Mouse (Mus musculus) ES-E14 (cell line): ENCODE data around the gene Srrm1.

Source experiments
- CHD2 ChIP-seq: IDR thresholded peaks from 2 replicates; pipeline ENCODE4 v1.6.1; 2014; ENCODE audit warnings: mild to moderate bottlenecking, low read depth, low read length, inconsistent platforms
- HCFC1 ChIP-seq: IDR thresholded peaks from 2 replicates; pipeline ENCODE4 v1.6.1; 2012; ENCODE audit warnings: low read length, inconsistent platforms, borderline replicate concordance; ENCODE audit not compliant: insufficient read depth
- MAFK ChIP-seq: IDR thresholded peaks from 2 replicates; pipeline ENCODE4 v1.6.1; 2014; ENCODE audit warnings: mild to moderate bottlenecking, low read depth, low read length, inconsistent platforms; ENCODE audit not compliant: insufficient read depth
- ZC3H11A ChIP-seq: IDR thresholded peaks from 2 replicates; pipeline ENCODE4 v1.6.1; 2012; ENCODE audit warnings: low read depth, mild to moderate bottlenecking, inconsistent platforms, low read length, borderline replicate concordance

DNA sequence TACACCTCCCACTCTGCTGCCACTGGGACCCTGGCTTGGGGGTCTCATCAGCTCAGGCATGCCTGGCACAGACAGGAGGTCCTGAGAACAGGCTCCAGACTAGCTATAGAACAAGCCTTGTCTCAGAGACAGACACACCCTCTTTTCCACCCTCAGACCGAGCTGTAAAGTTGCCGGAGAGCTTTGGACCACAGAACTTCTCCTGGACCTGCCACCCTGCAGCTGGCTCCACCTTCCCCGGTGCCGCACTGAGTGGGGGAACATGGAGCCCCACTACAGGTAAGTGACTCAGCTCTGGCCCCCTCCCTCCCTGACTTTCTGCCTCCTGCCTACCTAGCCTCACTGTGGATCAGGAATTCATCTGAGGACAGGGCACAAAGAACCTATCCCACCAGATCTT, 42.3 kb upstream of the Srrm1 start:
- TF ChIP-seq MAFK (no peak), HCFC1 (no peak), ZC3H11A (no peak), CHD2 (no peak)
